Mouse (Mus musculus): ENCODE measurements around the gene Vmn1r181.

- TF ChIP-seq POLR2A (IDR thresholded peaks at IDR 0.05; ENCODE audit: borderline replicate concordance, extremely low read depth, low read depth, low read length) (no peak), CTCF (IDR thresholded peaks at IDR 0.05; ENCODE audit: insufficient read depth, low read length) (no peak)
These were observed 47.7 kb upstream of the Vmn1r181 start, which contains the start of gene Vmn1r179 for GRCm38 (mm10) chr7:23926678-23927077.

Measured in lung, adult 2 months (tissue).